Mouse (Mus musculus) left cerebral cortex, postnatal 4 days (tissue): ENCODE measurements around the gene Eef1a2. TPM values are rescaled to one million over a fixed set of nuclear protein-coding genes. Genes with fewer than 3 reads are reported as not detected.

Experiments
- total RNA-seq, 2 experiments: library from RNA; stranded (reverse); gene quantifications; 2 replicates each; pipeline ENCODE4 v1.2.3; 2021

Eef1a2 gene
- total RNA-seq, 2 experiments from 2014 or later = 399 to 423 TPM

Other genes with a start within 250 kb of the Eef1a2 start
- 10 to 100 TPM; 54.8 to 66.4 TPM for gene Ythdf1, start 236.1 kb downstream of the Eef1a2 start, total RNA-seq
- gene Birc7, start 228.0 kb downstream of the Eef1a2 start, total RNA-seq = not detected
- gene Nkain4, start 202.3 kb downstream of the Eef1a2 start, total RNA-seq = 10 to 100 TPM; 31.0 to 33.5 TPM
- gene Arfgap1, start 189.8 kb downstream of the Eef1a2 start, total RNA-seq = 100 to 1,000 TPM; 103 to 119 TPM
- gene Col20a1, start 170.5 kb downstream of the Eef1a2 start, total RNA-seq = under 1 TPM; 0.50 to 0.87 TPM
- gene Chrna4, start 113.5 kb downstream of the Eef1a2 start, total RNA-seq = 10 to 100 TPM; 26.8 to 33.5 TPM
- gene Kcnq2, start 21.7 kb downstream of the Eef1a2 start, total RNA-seq = 100 to 1,000 TPM; 191 to 195 TPM
- 100 to 1,000 TPM; 132 to 140 TPM for gene Ppdpf, start 30.2 kb upstream of the Eef1a2 start, total RNA-seq
- not detected for gene Ptk6, start 45.8 kb upstream of the Eef1a2 start, total RNA-seq
- gene Srms, start 56.2 kb upstream of the Eef1a2 start, total RNA-seq = under 1 TPM in 1 of 2 experiments, not detected in 1; 0.18 TPM
- not detected for gene Fndc11, start 63.0 kb upstream of the Eef1a2 start, total RNA-seq
- gene Helz2, start 85.0 kb upstream of the Eef1a2 start, total RNA-seq = 1 to 10 TPM; 1.4 to 1.5 TPM
- gene Gmeb2, start 131.0 kb upstream of the Eef1a2 start, total RNA-seq = 10 to 100 TPM; 18.8 to 23.2 TPM
- 100 to 1,000 TPM; 885 to 936 TPM for gene Stmn3, start 157.5 kb upstream of the Eef1a2 start, total RNA-seq
- 10 to 100 TPM; 53.6 to 67.6 TPM for gene Rtel1, start 162.7 kb upstream of the Eef1a2 start, total RNA-seq
- 10 to 100 TPM; 73.9 to 83.5 TPM for gene Zgpat, start 207.9 kb upstream of the Eef1a2 start, total RNA-seq
- gene Arfrp1, start 208.4 kb upstream of the Eef1a2 start, total RNA-seq = 10 to 100 TPM; 57.3 to 60.3 TPM
- 10 to 100 TPM; 40.8 to 44.9 TPM for gene Lime1, start 223.1 kb upstream of the Eef1a2 start, total RNA-seq